Mouse (Mus musculus) MEL (cell line): ENCODE data around the gene Hist1h2be. TPM values are rescaled to one million over a fixed set of nuclear protein-coding genes. Genes with fewer than 3 reads are reported as not detected.
A peak's percentile ranks its signal among the peaks of the same experiment; 100 is the strongest.
"Not testable (repeated sequence)": the region's sequence is repeated elsewhere in the genome, so short reads cannot be mapped to it uniquely, and the experiment has no call there.

Source experiments
- DNase-seq: peaks from one replicate; pipeline ENCODE4 v3.0.0; 2011; ENCODE audit warnings: low read depth, low spot score
- H3K27ac ChIP-seq: 2 replicates; pipeline ENCODE4 v1.5.1; 2012; ENCODE audit warnings: low read depth, mild to moderate bottlenecking, control low read depth, low read length, moderate library complexity; ENCODE audit not compliant: control insufficient read depth
- H3K27me3 ChIP-seq, 2 experiments: fragments of 150-350 bp in 1 of 2; sonication (generic) in 1 of 2; 2 replicates each; pipeline ENCODE4 v1.6.1; 2012; ENCODE audit warnings: low read length in 2 of 2, mild to moderate bottlenecking in 2 of 2, improper control_type of control experiment in 1 of 2, moderate library complexity in 1 of 2; ENCODE audit not compliant: insufficient read depth in 2 of 2, control insufficient read depth in 1 of 2
- H3K36me3 ChIP-seq, 2 experiments: 2 replicates each; pipeline ENCODE4 v1.6.1; 2012 to 2014; ENCODE audit warnings: low read length in 2 of 2, improper control_type of control experiment in 1 of 2, inconsistent platforms in 1 of 2, mild to moderate bottlenecking in 1 of 2; ENCODE audit not compliant: insufficient read depth in 2 of 2, control insufficient read depth in 1 of 2
- H3K4me1 ChIP-seq, 2 experiments: fragments of 150-350 bp in 1 of 2; sonication (generic) in 1 of 2; 2 replicates each; pipeline ENCODE4 v1.6.1; 2012; ENCODE audit warnings: low read length in 2 of 2, improper control_type of control experiment in 1 of 2, mild to moderate bottlenecking in 1 of 2; ENCODE audit not compliant: insufficient read depth in 2 of 2, control insufficient read depth in 1 of 2
- H3K4me3 ChIP-seq, 2 experiments: fragments of 150-350 bp in 1 of 2; sonication (generic) in 1 of 2; 2 replicates each; pipeline ENCODE4 v1.5.1; 2012; ENCODE audit warnings: low read depth in 2 of 2, low read length in 2 of 2, mild to moderate bottlenecking in 2 of 2, moderate library complexity in 2 of 2, control low read depth in 1 of 2, improper control_type of control experiment in 1 of 2; ENCODE audit not compliant: control insufficient read depth in 1 of 2, insufficient read depth in 1 of 2
- H3K79me2 ChIP-seq: 2 replicates; pipeline ENCODE4 v1.6.1; 2012; ENCODE audit warnings: mild to moderate bottlenecking, low read length, moderate library complexity; ENCODE audit not compliant: control insufficient read depth, poor library complexity, insufficient read depth
- H3K9ac ChIP-seq: 2 replicates; pipeline ENCODE4 v1.6.1; 2012; ENCODE audit warnings: low read depth, mild to moderate bottlenecking, control low read depth, low read length, moderate library complexity; ENCODE audit not compliant: control insufficient read depth, poor library complexity, severe bottlenecking
- H3K9me3 ChIP-seq: fragments of 150-350 bp; sonication (generic); replicated peaks from 2 replicates; pipeline ENCODE4 v1.6.1; 2012; ENCODE audit warnings: mild to moderate bottlenecking, low read length, improper control_type of control experiment, moderate library complexity; ENCODE audit not compliant: insufficient read depth
- CHD2 ChIP-seq: IDR thresholded peaks from 2 replicates; pipeline ENCODE4 v1.6.1; 2011; ENCODE audit warnings: low read length, improper control_type of control experiment
- CTCF ChIP-seq, 3 experiments: IDR thresholded peaks in 2 of 3; conservative IDR thresholded peaks in 1 of 3; 2 replicates each; pipeline ENCODE4 v1.5.1; 2011 to 2012; ENCODE audit warnings: low read length in 3 of 3, low read depth in 2 of 3, mild to moderate bottlenecking in 2 of 3, improper control_type of control experiment in 1 of 3, inconsistent platforms in 1 of 3, mixed read lengths in 1 of 3, moderate library complexity in 1 of 3; ENCODE audit not compliant: control insufficient read depth in 1 of 3, insufficient read depth in 1 of 3, poor library complexity in 1 of 3, severe bottlenecking in 1 of 3
- E2F4 ChIP-seq: IDR thresholded peaks from 2 replicates; pipeline ENCODE4 v1.6.1; 2011; ENCODE audit warnings: low read depth, low read length, improper control_type of control experiment, borderline replicate concordance
- HCFC1 ChIP-seq: IDR thresholded peaks from 2 replicates; pipeline ENCODE4 v1.6.1; 2012; ENCODE audit warnings: low read depth, mild to moderate bottlenecking, inconsistent platforms, low read length, improper control_type of control experiment, moderate library complexity
- MEF2A ChIP-seq: IDR thresholded peaks from 2 replicates; pipeline ENCODE4 v1.6.1; 2014; ENCODE audit warnings: low read depth, mild to moderate bottlenecking, inconsistent platforms, low read length, improper control_type of control experiment; ENCODE audit not compliant: poor library complexity, insufficient replicate concordance, severe bottlenecking; ENCODE audit errors: extremely low read depth
- NELFE ChIP-seq: IDR thresholded peaks from 2 replicates; pipeline ENCODE4 v1.6.1; 2011; ENCODE audit warnings: low read depth, low read length, improper control_type of control experiment
- POLR2AphosphoS5 ChIP-seq: IDR thresholded peaks from 2 replicates; pipeline ENCODE4 v1.6.1; 2012; ENCODE audit warnings: low read depth, borderline replicate concordance, mild to moderate bottlenecking, inconsistent platforms, low read length, moderate library complexity, mixed read lengths
- RCOR1 ChIP-seq: IDR thresholded peaks from 2 replicates; pipeline ENCODE4 v1.6.1; 2012; ENCODE audit warnings: low read depth, mild to moderate bottlenecking, inconsistent platforms, low read length, improper control_type of control experiment
- SIN3A ChIP-seq: IDR thresholded peaks from 2 replicates; pipeline ENCODE4 v1.6.1; 2012; ENCODE audit warnings: low read length, improper control_type of control experiment, inconsistent platforms
- TBP ChIP-seq: IDR thresholded peaks from 2 replicates; pipeline ENCODE4 v1.8.0; 2011; ENCODE audit warnings: low read depth, low read length, improper control_type of control experiment
- ZC3H11A ChIP-seq: IDR thresholded peaks from 2 replicates; pipeline ENCODE4 v1.6.1; 2012; ENCODE audit warnings: low read depth, mild to moderate bottlenecking, inconsistent platforms, low read length, improper control_type of control experiment
- ZKSCAN1 ChIP-seq: IDR thresholded peaks from 2 replicates; pipeline ENCODE4 v1.6.1; 2012; ENCODE audit warnings: low read depth, mild to moderate bottlenecking, inconsistent platforms, low read length, improper control_type of control experiment, moderate library complexity
- polyA plus RNA-seq, 2 experiments: library from polyadenylated mRNA; stranded (reverse) in 1 of 2; unstranded in 1 of 2; fragments of >175 nt in 1 of 2; fragments of >200 nt in 1 of 2; gene quantifications; 2 replicates each; pipeline versions ENCODE4 v1.2.1 to v1.2.4; 2012; ENCODE audit warnings: low replicate concordance in 2 of 2, low read depth in 1 of 2; ENCODE audit not compliant: insufficient read length in 2 of 2, insufficient read depth in 1 of 2, missing spikeins in 1 of 2
- total RNA-seq: library from RNA; depleted of rRNA; stranded (reverse); fragments of 300-350 nt; gene quantifications from 2 replicates; pipeline ENCODE4 v1.2.3, GENCODE M21; 2012

The Hist1h2be gene
- total and polyA plus RNA-seq, 3 experiments: 0.49 to 237 TPM; not detected in 1

DNA sequence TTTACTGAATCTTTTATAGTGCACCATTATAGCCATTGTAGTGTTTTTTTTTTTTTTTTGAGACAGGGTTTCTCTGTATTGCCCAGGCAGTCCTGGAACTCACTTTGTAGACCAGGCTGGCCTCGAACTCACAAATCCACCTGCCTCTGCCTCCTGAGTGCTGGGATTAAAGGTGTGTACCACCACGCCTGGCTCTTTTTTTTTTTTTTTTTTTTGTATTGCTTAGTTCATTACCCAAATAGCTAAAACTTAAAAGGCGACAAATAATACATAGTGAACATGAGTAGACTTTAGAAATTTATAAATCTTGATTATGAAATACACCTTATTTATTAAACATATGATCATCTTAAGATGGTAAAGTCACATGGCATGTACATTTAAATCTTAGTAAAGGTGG, 79.4 kb downstream of the Hist1h2be start:
- H3K79me2 ChIP-seq: no peaks in the 10 kb centered on the region
- H3K9ac ChIP-seq: peak overlapping the region; percentile 24; the same call in 1 of the 2 replicates
- no peaks in the 10 kb centered on the region for H3K9me3 ChIP-seq
- no peaks in the 10 kb centered on the region for H3K27me3 ChIP-seq
- H3K36me3 ChIP-seq: peaks cover 0 to 22% of the 10 kb centered on the region in 2 experiments; a peak in 2 of 4 replicates
- H3K4me1 ChIP-seq: peaks cover 2 to 7% of the 10 kb centered on the region in 2 experiments; a peak in 3 of 4 replicates
- peak; percentile 49 for DNase-seq
- peak overlapping the region in 1 of 2 experiments; percentile 51; a peak in 1 of 4 replicates for H3K4me3 ChIP-seq
- H3K27ac ChIP-seq: no peak overlapping the region
- TF ChIP-seq ZC3H11A (no peak), TBP (0 out of 2 replicates have a peak, but pooled peaks have one; percentile 54), ZKSCAN1 (no peak)

DNA sequence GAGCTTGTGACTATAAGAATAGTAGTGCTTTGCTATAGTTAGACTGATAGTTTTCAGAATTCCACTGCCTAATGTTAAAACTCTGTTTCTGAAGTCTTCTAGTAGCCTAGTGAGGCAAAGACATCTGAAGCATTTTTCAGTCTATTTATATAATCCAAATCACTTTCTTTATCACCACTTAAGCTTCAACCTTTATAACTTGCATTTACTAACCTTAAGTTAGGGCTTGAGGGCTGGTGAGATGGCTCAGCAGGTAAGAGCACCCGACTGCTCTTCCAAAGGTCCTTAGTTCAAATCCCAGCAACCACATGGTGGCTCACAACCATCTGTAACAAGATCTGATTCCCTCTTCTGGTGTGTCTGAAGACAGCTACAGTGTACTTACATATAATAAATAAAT, 81.1 kb downstream of the Hist1h2be start:
- H3K27ac ChIP-seq, H3K27me3 ChIP-seq, H3K4me1 ChIP-seq, H3K9me3 ChIP-seq, H3K79me2 ChIP-seq, H3K9ac ChIP-seq, H3K4me3 ChIP-seq, DNase-seq: not testable (repeated sequence)
- H3K36me3 ChIP-seq: peaks cover 0 to 19% of the 10 kb centered on the region in 2 experiments; a peak in 2 of 4 replicates
- peak; percentile 70 for TF ChIP-seq TBP

DNA sequence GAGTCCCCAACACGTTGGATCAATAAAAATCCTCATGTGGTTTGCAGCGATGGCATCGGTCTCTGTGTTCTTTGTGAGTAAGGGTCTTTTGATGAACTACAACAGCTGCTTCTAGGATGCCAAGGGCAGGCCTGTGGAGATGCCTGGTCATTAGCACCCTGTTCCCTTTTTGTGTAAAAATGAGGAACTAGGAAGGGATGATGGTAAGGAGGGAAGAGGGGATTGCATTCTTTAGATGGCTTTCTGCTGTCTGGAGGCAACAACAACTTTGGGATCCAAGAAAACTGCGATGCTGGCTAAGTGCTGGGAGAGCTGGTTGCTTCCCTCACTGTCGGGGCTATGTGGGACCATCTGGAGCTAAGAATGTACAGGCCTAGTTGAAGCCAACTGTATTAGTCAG, 82.7 kb downstream of the Hist1h2be start:
- peaks cover 4% of the 10 kb centered on the region; the same call in 1 of the 2 replicates for H3K79me2 ChIP-seq
- TF ChIP-seq E2F4: no peak
- no peak for TF ChIP-seq MEF2A
- TF ChIP-seq RCOR1: no peak
- TF ChIP-seq CHD2: no peak
- no peak for TF ChIP-seq CTCF (IDR thresholded peaks at IDR 0.05 in 2 of 3, conservative IDR thresholded peaks at IDR 0.05 in 1 of 3; ENCODE audit: control insufficient read depth in 1 of 3, insufficient read depth in 1 of 3, low read depth in 2 of 3, low read length in 3 of 3, poor library complexity in 1 of 3, severe bottlenecking in 1 of 3)
- no peak for TF ChIP-seq POLR2AphosphoS5
- TF ChIP-seq ZC3H11A: no peak
- no peak for TF ChIP-seq NELFE
- TF ChIP-seq HCFC1: no peak
- no peak for TF ChIP-seq SIN3A
- H3K27me3 ChIP-seq: no peaks in the 10 kb centered on the region
- peaks cover 0 to 20% of the 10 kb centered on the region in 2 experiments; a peak in 2 of 4 replicates for H3K36me3 ChIP-seq
- H3K9me3 ChIP-seq: no peaks in the 10 kb centered on the region
- H3K9ac ChIP-seq: no peak overlapping the region
- no peak overlapping the region for H3K27ac ChIP-seq
- H3K4me3 ChIP-seq: no peak overlapping the region
- H3K4me1 ChIP-seq: peaks cover 2 to 4% of the 10 kb centered on the region in 2 experiments; a peak in 3 of 4 replicates
- DNase-seq: peak; percentile 58
